Mouse (Mus musculus) kidney, embryonic 14.5 days (tissue): ENCODE data around the gene Pheta2. TPM values are rescaled to one million over a fixed set of nuclear protein-coding genes. Genes with fewer than 3 reads are reported as not detected.

Experiments used
- ATAC-seq: fragments of 200-750 bp; cut with Nextera tagmentation; 2 replicates; pipeline ENCODE4 v1.8.0; 2017; ENCODE audit warnings: moderate number of reproducible peaks, mild to moderate bottlenecking, moderate TSS enrichment, moderate library complexity; ENCODE audit not compliant: low FRiP score, low TSS enrichment
- H3K27ac ChIP-seq: fragments of 300-500 bp; sonication (generic); 2 replicates; pipeline ENCODE4 v1.5.1; 2014; ENCODE audit warnings: low read depth, mild to moderate bottlenecking, low read length, moderate library complexity, mixed read lengths
- H3K27me3 ChIP-seq: fragments of 300-500 bp; sonication (generic); 2 replicates; pipeline ENCODE4 v1.6.1; 2014; ENCODE audit warnings: mild to moderate bottlenecking, low read length; ENCODE audit not compliant: control insufficient read depth, insufficient read depth
- H3K36me3 ChIP-seq: fragments of 300-500 bp; sonication (generic); 2 replicates; pipeline ENCODE4 v1.6.1; 2014; ENCODE audit warnings: low read length, mixed read lengths; ENCODE audit not compliant: control insufficient read depth, insufficient read depth
- H3K4me1 ChIP-seq: fragments of 300-500 bp; sonication (generic); 2 replicates; pipeline ENCODE4 v1.6.1; 2014; ENCODE audit warnings: low read length, mixed read lengths; ENCODE audit not compliant: control insufficient read depth, insufficient read depth
- H3K4me2 ChIP-seq: fragments of 300-500 bp; sonication (generic); replicated peaks from 2 replicates; pipeline ENCODE4 v1.6.1; 2014; ENCODE audit warnings: low read depth, mild to moderate bottlenecking, low read length
- H3K4me3 ChIP-seq: fragments of 300-500 bp; sonication (generic); 2 replicates; pipeline ENCODE4 v1.5.1; 2014; ENCODE audit warnings: mild to moderate bottlenecking, low read length
- H3K9ac ChIP-seq: fragments of 300-500 bp; sonication (generic); 2 replicates; pipeline ENCODE4 v1.6.1; 2014; ENCODE audit warnings: low read depth, mild to moderate bottlenecking, low read length, moderate library complexity
- H3K9me3 ChIP-seq: fragments of 300-500 bp; sonication (generic); 2 replicates; pipeline ENCODE4 v1.6.1; 2016; ENCODE audit warnings: low read length; ENCODE audit not compliant: control insufficient read depth
- WGBS: fragments of 180-500 bp; shearing (Covaris S2); extraction: QIAGEN DNeasy Blood & Tissue Kit; methylation state at CpG from one replicate; pipeline ENCODE4 v1.1.7; 2014; 5-methylcytosine and 5-hydroxymethylcytosine counted together
- polyA plus RNA-seq: library from polyadenylated mRNA; unstranded; fragments of >200 nt; fragmentation: Nextera tagmentation; extraction: Ambion mirVana; gene quantifications from 2 replicates; pipeline ENCODE4 v1.2.1, GENCODE M21; 2014

Gene Pheta2
- 4.7 and 8.9 TPM in 2 replicates for polyA plus RNA-seq

DNA sequence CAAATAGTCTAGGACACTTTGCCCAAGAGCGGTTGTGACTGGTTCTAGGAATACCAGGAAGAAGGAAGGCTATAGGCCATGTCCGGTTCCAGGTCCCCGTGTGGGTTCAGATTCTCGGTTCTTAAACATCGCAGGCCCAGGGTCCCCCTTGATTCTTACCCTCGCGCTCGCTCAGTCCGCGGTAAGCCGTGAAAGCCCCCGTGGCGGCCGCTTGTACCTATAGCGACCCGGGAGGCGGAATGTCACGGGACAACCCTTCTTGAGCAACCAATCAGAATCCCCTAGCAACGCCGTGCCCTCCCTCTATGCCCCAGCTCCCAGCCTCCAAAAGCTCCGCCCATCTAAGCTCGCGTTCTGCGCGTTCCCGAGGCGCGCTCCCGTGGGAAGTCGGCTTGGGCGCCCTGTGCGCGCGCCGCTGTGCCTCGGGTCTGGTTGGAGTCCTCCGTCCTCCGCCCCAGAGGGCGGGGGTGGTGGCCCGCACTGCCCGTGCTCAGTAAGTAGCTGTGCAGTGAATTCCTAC, at the start of gene Pheta2, which contains the start of the genes Naga and Smdt1:
Gene Pheta2 (plus strand): TSS at position 350 of the 520 bp plus-strand sequence.
Gene Naga (minus strand): TSS at position 333 of the 520 bp plus-strand sequence.
Gene Smdt1 (plus strand): TSS at position 367 of the 520 bp plus-strand sequence.
- WGBS: 0% methylated on average over 39 of the region's 41 CpGs
- peak within 1 kb of the TSS; percentile 53 for H3K4me3 ChIP-seq
- H3K4me2 ChIP-seq: peak within 1 kb of the TSS; percentile 72
- ATAC-seq: peak; percentile 88
- H3K27me3 ChIP-seq: no peaks in the 10 kb centered on the region
- peak within 1 kb of the TSS; percentile 65 for H3K9ac ChIP-seq
- H3K27ac ChIP-seq: peak within 1 kb of the TSS; percentile 30; the same call in 1 of the 2 replicates
- peaks cover 16% of the 10 kb centered on the region for H3K4me1 ChIP-seq
- H3K36me3 ChIP-seq: peaks cover 27% of the 10 kb centered on the region
- no peaks in the 10 kb centered on the region for H3K9me3 ChIP-seq

DNA sequence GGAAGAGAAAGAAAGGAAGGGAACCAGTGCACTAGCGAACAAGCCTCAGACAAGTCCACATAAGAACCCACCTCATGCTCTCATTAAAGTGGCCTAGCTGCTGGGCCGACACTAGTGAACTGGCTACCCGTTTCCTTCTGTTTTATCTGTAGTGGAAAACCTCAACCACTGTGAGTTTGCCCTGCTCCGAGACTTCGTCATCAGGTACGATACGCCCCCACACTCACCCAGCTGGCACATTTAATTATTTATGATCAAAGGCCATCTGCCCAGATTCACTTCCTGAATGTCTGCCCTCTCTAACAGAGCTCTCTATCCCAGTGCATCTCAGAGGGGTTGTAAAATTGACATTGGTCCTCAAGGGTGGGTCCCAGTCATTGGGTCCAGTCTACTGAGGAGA, 48.5 kb upstream of the Pheta2 start:
- Histone ChIP-seq H3K4me1 (peaks cover 11% of the 10 kb centered on the region), H3K27me3 (no peaks in the 10 kb centered on the region), H3K36me3 (peaks cover 4% of the 10 kb centered on the region; the same call in 1 of the 2 replicates), H3K9me3 (no peaks in the 10 kb centered on the region), H3K27ac (no peak overlapping the region), H3K9ac (no peak overlapping the region), H3K4me3 (no peak overlapping the region), H3K4me2 (no peak overlapping the region)
- no peak for ATAC-seq
- 76% methylated on average over 7 of the region's 7 CpGs for WGBS

DNA sequence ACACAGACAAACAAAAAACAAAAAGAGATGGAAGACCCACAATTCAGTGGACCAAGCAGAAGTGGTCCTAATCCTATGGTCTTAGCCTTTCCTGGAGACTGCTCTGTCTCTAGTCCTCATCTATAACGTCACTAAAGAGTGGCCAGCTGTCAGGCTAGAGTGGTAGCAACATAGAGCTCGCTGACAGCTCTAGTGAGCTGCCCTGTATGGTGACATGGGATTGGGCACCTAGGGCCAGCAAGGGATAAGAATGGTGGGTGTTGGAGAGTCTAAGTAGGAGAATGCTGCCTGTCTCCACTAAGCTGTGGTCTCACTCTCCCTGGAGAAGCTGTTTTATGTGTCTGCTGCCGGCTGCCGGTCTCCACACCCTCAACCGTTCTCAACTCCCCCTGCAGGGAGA, 45.9 kb upstream of the Pheta2 start:
- ATAC-seq: 0 out of 2 replicates have a peak, but pooled peaks have one; percentile 10
- Histone ChIP-seq H3K4me1 (peaks cover 11% of the 10 kb centered on the region), H3K9me3 (no peaks in the 10 kb centered on the region), H3K27ac (no peak overlapping the region), H3K27me3 (no peaks in the 10 kb centered on the region), H3K9ac (no peak overlapping the region), H3K4me3 (no peak overlapping the region), H3K36me3 (peaks cover 4% of the 10 kb centered on the region; the same call in 1 of the 2 replicates), H3K4me2 (peak overlapping the region; percentile 27; the same call in 1 of the 2 replicates)
- WGBS: 13% methylated on average over 5 of the region's 5 CpGs

DNA sequence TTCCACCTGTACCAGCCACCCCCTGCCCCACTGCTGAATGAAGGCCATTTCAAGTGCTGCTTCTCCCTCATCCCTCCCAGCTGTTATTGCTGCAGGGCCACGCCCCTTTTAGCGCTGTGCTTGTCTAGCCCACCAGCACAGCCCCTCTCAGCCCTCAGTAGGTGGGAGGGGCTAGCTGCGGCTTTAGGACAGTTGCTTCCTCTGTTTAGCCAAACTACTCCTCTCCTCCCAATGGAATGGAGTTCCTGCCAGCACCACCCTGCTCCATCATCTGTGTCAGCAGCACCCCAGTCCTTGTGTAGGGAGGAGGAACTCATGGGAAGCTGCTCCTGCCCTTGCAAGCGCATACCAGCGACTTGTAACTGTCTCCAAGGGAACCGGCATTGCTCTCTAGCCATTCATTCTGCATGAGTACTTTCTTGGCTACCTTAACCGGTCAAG, 45.5 kb upstream of the Pheta2 start:
- Histone ChIP-seq H3K27me3 (no peaks in the 10 kb centered on the region), H3K36me3 (peaks cover 4% of the 10 kb centered on the region; the same call in 1 of the 2 replicates), H3K4me2 (peak overlapping the region; percentile 27), H3K27ac (no peak overlapping the region), H3K4me1 (peaks cover 11% of the 10 kb centered on the region), H3K9me3 (no peaks in the 10 kb centered on the region), H3K4me3 (no peak overlapping the region; the same call in 1 of the 2 replicates), H3K9ac (no peak overlapping the region)
- 5% methylated on average over 7 of the region's 7 CpGs for WGBS
- peak; percentile 84 for ATAC-seq

DNA sequence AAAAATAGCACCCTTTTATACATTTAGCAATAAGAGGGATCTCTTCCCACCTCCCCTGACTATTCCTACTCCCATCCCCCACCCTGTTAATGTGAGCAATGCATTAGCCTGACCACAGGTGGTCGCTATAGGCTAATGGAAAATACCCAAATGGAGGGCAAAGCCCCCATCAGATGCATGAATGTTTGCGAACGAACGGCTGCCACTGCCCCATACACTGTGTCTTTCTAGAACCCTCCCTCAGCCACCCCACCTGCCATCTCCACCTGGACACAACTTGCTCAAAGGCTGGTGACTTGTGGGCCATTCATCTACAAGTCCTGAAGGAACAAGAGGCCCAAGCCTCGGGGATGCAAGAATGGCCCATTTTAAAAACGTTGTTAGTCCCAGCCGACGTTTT, 44.7 kb upstream of the Pheta2 start:
- H3K9ac ChIP-seq: no peak overlapping the region

DNA sequence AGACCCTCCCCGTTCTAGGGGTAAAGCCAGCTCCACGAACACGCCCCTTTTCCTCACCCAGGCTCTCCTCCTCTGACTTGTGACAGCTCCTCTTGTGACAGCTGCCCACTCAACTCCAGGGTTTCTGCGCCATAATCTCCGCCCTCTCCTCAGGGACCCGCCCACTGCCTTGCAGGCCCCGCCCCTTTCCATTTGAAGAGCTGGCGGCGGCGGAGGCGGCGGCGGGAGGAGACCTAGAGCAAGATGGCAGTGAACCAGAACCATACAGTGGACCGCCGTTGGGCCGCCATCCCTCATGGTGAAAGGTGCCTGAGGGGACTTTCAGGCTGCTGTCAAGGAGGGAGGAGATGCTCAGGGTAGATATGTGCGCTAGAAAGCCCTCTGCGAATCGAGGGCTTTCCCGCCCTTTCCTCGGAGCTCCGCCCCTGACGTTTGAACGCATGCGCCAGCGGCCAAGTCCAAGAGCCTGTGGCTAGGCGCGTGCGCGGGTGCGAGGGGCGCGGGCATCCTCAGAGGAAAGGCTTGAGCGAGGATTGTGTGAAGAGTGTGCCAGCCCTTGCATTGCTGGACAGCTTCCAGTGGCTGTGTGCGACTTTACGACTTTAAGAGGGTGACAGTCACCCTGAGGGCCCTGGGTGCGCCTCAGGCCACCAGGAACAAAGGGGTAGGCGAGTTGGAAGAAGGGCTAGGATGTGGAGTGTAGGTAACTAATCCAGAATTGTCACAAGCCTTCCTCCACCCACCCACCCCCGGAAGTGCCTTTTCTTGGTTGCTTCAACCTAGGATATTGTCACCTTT, 39.8 kb upstream of the Pheta2 start, which contains the start of gene Wbp2nl:
Gene Wbp2nl (plus strand): TSS at position 191 of the 798 bp plus-strand sequence.
- peak; percentile 52; the same call in 1 of the 2 replicates for ATAC-seq
- WGBS: 65% methylated on average over 39 of the region's 39 CpGs

More for the DNA sequence above, 44.7 kb upstream of the Pheta2 start:
- no peaks in the 10 kb centered on the region for H3K9me3 ChIP-seq
- no peak overlapping the region for H3K4me2 ChIP-seq
- 59% methylated on average over 8 of the region's 8 CpGs for WGBS
- H3K27me3 ChIP-seq: no peaks in the 10 kb centered on the region
- no peak for ATAC-seq
- no peak overlapping the region for H3K27ac ChIP-seq
- H3K4me1 ChIP-seq: peaks cover 11% of the 10 kb centered on the region
- no peaks in the 10 kb centered on the region; the same call in 1 of the 2 replicates for H3K36me3 ChIP-seq
- no peak overlapping the region for H3K4me3 ChIP-seq

DNA sequence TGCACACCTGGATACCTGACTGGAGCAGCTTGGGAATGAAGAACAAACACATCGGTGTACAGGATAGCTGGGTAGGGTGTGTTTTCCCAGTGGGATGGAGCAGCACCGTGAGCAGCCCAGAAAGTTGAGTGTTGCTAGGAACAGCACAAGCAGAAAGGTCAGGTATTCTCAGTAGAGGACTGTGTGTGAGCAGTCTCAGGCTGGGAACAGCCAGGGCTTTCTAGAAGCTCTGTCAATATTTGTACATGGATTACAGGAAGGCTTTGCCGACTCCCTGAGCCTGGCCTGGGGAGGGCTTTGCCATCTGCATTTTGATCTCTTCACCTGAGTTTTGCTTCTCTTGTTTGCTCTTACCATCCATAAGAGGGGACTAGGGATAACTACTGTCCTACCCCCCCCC, 31.6 kb upstream of the Pheta2 start:
- 80% methylated on average over 3 of the region's 3 CpGs for WGBS

More for the DNA sequence above, 39.8 kb upstream of the Pheta2 start, which contains the start of gene Wbp2nl:
- Histone ChIP-seq H3K27me3 (no peaks in the 10 kb centered on the region), H3K27ac (no peak within 1 kb of the TSS), H3K4me3 (no peak within 1 kb of the TSS), H3K4me2 (no peak within 1 kb of the TSS), H3K9me3 (no peaks in the 10 kb centered on the region), H3K4me1 (no peaks in the 10 kb centered on the region), H3K36me3 (no peaks in the 10 kb centered on the region), H3K9ac (no peak within 1 kb of the TSS)

DNA sequence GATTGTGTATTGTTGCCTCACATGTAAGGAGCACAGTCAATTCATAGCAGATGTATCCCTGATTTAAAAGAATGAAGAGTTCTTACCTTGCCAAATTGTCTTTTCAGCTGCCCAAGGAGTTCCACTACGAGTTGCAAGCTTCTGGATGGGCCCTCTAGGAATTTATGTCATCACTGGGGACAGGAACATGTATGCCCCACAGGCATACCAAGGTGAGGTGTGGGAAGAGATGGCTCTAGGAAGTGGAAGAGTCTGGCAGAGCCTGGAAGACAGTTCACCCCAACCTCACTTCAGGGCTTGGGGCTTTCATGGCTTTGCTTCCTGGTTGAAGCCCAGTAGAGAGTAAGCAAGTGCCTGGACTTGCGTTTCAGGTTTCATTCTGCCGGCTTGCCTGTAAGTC, 30.3 kb upstream of the Pheta2 start:
- Histone ChIP-seq H3K9me3 (no peaks in the 10 kb centered on the region), H3K27ac (no peak overlapping the region), H3K4me1 (no peaks in the 10 kb centered on the region), H3K4me2 (no peak overlapping the region), H3K4me3 (no peak overlapping the region), H3K9ac (no peak overlapping the region), H3K27me3 (no peaks in the 10 kb centered on the region), H3K36me3 (no peaks in the 10 kb centered on the region)
- 78% methylated on average over 3 of the region's 3 CpGs for WGBS
- no peak for ATAC-seq

More for the DNA sequence above, 31.6 kb upstream of the Pheta2 start:
- H3K4me3 ChIP-seq: no peak overlapping the region
- no peaks in the 10 kb centered on the region for H3K36me3 ChIP-seq
- no peak overlapping the region for H3K4me2 ChIP-seq
- no peak overlapping the region for H3K27ac ChIP-seq
- H3K9ac ChIP-seq: no peak overlapping the region
- H3K9me3 ChIP-seq: no peaks in the 10 kb centered on the region
- H3K4me1 ChIP-seq: no peaks in the 10 kb centered on the region
- H3K27me3 ChIP-seq: no peaks in the 10 kb centered on the region
- ATAC-seq: no peak
